Mouse (Mus musculus) thymus, adult 18-20 months (tissue): ENCODE data around the gene Olfr697.
"Not testable (repeated sequence)": the region's sequence is repeated elsewhere in the genome, so short reads cannot be mapped to it uniquely, and the experiment has no call there.

Experiments
- DNase-seq, 2 experiments: peaks; one replicate each; pipeline ENCODE4 v3.0.0; 2022; ENCODE audit warnings: mixed read lengths in 2 of 2

Gene Olfr697

DNA sequence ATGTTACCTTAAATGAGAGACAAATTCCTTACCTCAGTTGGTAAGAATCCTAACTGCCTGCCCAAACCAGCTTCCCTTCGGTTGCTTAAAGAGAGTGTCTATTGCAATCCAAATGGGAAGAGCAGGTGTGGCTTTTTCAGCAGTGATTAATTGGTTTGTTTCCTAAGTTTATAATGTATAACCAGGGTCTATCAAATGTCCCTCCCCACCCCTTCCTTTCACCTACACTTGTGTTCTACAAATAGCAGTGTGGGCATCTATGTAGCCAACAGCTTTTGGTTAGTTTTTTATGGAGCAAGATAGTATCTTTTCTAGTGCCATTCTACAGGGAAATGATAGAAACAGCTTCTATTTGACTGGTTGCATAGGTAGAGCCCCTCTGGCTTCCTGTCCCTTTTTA lies at the start of gene Olfr697:
Olfr697 (minus strand) TSS at position 101 of the 400 bp plus-strand sequence.
- DNase-seq, result no peak

DNA sequence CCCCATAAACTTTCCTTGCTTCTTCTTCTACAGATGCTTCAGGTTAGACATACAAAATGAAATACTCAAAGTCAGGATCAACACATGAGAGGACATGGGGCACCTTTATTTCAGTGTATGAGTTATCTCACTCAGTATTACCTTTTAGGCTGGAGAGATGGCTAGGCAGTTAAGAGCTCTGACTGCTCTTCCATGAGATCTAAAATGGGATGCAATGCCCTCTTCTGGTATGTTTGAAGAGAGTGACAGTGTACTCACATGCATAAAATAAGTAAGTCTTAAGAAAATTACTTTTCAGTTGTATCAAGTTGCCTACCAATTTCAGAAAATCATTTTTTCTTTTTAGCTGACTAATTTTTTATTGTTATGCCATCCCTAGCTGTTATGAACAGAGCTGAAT lies 46.1 kb upstream of the Olfr697 start:
- no peak for DNase-seq

GRCm38 (mm10) chr7:106761008-106761407 lies 18.8 kb upstream of the Olfr697 start:
- DNase-seq, result not testable (repeated sequence)

DNA sequence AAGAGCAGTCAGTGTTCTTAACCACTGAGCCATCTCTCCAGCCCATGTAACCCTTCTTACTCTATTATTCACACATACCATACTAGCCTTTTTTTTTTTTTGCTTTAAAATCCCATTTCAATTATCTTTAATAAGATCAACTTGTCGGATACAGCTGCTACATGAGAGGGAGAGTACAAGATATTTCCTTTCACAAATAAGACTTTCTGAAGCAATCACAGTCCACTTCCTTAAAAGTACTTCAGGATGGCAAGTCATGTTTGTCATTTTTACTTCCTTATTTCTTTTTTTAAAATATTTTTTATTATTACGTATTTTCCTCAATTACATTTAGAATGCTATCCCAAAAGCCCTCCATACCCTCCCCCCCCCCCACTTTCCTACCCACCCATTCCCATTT lies 16.6 kb upstream of the Olfr697 start:
- no peak for DNase-seq

DNA sequence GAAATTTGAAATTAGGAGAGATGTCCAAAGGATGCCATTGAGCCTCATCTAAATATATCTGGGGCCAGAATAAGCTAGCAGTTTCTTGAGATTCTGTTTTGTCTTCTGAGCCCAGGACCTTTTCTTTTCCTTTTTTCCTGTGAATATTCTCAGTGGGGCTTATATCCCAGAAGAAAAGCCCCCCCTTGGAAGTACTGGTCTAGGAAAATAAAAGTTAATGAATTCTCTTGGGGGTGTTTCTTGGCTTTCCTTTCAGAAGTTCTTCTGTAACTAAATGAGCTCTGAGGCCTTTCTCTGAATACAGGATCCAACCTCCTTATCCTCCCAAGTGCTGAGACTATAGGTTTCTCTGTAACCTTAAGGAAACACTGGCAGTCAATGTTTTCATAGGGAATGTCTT lies 13.1 kb upstream of the Olfr697 start, which contains the start of gene Olfr698:
Olfr698 (minus strand) TSS at position 101 of the 400 bp plus-strand sequence.
- no peak for DNase-seq

DNA sequence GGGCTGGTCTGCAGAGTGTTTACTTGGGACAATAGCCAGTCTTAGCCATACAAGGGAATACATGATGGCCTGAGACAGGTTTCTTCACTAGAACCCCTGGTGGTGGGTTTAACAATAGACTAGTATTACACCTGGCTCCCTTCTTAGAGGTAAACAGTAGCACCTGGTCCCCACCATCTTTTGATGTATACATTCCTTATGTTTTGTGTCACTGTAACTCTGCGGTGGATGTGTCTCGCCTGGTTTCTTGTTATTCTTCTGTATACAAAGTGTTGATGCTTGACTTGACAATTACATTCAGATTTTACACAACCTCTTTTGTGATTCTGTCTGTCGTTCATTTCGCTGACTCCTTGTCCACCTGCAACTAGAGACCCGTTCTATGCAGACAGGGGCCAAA lies 3.6 kb upstream of the Olfr697 start:
- DNase-seq, result no peak

GRCm38 (mm10) chr7:106737028-106737427 lies 5.2 kb downstream of the Olfr697 start:
- no peak for DNase-seq

DNA sequence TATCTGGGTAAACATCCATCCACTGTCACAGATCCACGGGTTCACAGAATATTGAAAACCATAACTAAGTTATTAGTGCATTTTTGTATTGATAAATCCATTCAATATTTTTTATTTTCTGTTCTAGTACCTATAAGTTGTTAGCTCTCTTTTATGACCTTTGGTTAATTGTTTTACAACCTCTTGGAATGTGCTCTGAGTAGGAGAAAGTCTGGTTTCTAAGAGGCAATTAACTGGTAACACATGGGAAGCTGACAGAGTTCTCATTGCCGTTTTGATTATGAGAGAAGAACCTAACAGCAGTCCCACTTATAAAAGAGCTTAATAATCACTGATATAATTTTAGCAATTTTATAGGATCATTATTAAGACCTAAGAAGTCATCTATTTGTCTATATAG lies 8.5 kb downstream of the Olfr697 start:
- no peak for DNase-seq

- DNase-seq, result not testable (repeated sequence)
Observed at GRCm38 (mm10) chr7:106725654-106726053, 16.6 kb downstream of the Olfr697 start.

DNA sequence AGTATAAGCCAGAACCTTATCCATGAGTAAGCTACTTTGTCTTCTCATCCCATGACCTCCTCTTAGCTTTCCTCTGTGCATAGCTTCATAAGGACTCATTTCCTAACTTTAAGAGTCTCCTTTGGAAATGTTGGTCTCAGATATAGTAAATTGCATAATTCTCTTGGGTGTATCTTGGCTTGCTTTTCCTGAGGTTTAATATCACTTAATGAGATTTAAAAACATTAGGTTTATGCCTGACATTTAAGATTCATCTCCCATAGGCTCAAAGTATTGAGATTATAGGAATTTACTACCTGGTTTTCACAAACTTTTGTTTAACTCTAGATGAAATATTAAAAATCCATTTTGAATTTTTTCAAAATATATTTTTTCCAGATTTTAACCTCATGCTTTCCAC lies 25.9 kb downstream of the Olfr697 start, which contains the start of gene Olfr695:
Olfr695 (minus strand) TSS at position 101 of the 400 bp plus-strand sequence.
- DNase-seq, result no peak

DNA sequence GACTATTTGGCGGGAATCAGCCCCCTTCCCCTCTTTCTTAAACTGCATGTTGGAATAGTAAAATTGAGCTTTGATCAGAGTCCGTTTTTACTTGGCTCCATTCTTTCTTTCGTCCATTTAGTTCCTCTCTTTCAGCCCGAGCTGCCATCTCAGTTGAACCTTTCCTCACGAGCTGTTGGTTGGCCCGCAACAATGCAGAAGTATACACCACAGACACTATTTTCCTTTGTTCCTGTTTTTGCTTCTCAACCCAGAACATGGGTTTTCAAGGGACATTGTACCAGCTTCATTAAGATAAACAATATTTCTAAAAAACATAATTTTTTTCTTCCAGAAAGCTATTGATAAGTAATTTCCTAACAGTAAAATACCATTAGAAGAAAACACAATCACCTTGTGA lies 30.8 kb downstream of the Olfr697 start:
- no peak for DNase-seq

GRCm38 (mm10) chr7:106707705-106708104 lies 34.5 kb downstream of the Olfr697 start:
- DNase-seq, result not testable (repeated sequence)

GRCm38 (mm10) chr7:106696891-106697290 lies 45.4 kb downstream of the Olfr697 start:
- no peak for DNase-seq

GRCm38 (mm10) chr7:106692976-106693375 lies 49.3 kb downstream of the Olfr697 start:
- no peak for DNase-seq

- no peak for DNase-seq
Observed at GRCm38 (mm10) chr7:106691714-106692113, 50.5 kb downstream of the Olfr697 start, which contains the start of gene Olfr694. TSS of gene Olfr694 (minus strand) at chr7:106691814.
